Mouse (Mus musculus): ENCODE results near the gene Plcd3. TPM values are rescaled to one million over a fixed set of nuclear protein-coding genes. Genes with fewer than 3 reads are reported as not detected.
A peak's percentile ranks its signal among the peaks of the same experiment; 100 is the strongest.

Plcd3 gene
- total RNA-seq, 2 experiments from 2014 or later = 15.1 to 16.4 TPM

DNA sequence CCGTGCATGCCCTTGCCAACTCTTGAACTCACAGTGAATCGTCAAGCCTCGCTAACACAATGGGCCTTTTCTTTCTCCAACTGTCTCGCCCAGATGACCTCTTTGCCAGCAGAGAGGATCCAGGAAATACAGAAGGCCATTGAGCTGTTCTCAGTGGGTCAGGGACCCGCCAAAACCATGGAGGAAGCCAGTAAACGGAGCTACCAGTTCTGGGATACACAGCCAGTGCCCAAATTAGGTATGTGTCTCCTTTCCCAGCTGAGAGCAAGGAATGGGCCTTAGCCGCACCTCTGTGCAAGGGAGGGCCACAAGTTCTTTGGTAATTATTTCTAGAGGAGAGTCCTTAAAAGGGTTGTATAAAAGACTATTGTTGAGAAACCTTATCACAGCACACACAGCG lies 55.2 kb downstream of the Plcd3 start:
- DNase-seq (ENCODE audit: extremely low spot score in 1 of 2, low spot score in 2 of 2) = no peak
- intact Hi-C loops (cut with DNase I) = no loop called here

DNA sequence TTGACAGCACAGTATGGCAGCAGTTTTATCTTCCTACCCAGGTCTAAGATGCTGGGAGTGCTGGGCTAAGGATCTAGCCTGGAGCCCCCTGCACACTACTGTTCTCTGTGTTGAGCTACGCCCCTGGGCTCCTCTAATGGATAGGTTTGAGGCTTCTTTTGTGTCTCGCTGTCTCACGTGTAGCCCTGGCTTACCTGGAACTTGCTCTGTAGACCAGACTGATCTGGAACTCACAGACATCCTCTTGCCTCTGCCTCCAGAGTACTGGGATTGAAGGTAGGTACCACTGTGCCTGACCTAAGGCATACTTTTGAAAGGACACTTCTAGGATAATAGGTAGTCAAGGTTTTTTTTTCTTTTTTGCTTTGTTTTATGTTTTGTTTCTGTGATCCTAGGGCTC lies 57.5 kb downstream of the Plcd3 start:
- no peak for DNase-seq (ENCODE audit: extremely low spot score in 1 of 2, low spot score in 2 of 2)
- intact Hi-C loops (cut with DNase I) = no loop called here

DNA sequence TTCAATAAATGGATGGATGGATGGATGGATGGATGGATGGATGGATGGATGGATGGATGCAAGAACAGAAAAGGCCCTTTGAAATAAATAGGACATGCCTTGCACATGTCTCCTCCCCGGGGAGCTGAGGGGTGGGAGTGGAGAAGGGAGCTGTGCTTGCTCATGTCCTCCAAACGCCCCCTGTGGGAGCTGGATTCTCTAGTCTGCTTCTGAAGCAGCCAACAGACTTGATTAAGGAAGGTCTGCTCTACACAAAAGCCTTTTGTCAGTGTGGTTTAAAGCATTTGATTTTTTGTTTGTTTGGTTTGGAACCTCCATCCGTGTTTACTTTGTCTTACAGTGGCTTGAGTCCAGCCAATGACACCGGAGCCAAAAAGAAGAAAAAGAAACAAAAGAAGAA lies 58.6 kb downstream of the Plcd3 start:
- DNase-seq (ENCODE audit: extremely low spot score in 1 of 2, low spot score in 2 of 2) = peak in 1 of 2 experiments; percentile 53

DNA sequence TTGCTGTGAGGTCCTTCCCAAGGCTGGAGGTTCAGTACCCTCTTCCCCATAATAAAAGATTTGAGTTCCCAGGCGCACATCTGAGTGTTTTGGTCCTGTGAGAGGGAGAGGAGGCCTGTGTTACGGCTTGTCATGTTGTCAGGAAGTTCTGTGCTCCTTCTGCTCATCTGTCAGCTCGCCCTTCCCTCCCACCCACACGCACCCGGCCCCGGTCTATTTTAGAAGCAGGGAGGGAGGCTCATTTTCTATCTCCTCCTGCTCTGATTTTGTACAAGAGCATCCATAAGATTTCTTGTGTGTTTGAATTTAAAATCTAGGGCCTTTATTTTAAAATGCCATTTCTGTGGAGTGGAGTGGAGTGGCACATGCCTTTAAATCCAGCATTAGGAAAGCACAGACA lies 63.4 kb downstream of the Plcd3 start:
- peak in 1 of 2 experiments; percentile 37 for DNase-seq (ENCODE audit: extremely low spot score in 1 of 2, low spot score in 2 of 2)
- intact Hi-C loops (cut with DNase I) = no loop called here

More for the DNA sequence above, 58.6 kb downstream of the Plcd3 start:
- intact Hi-C loops (cut with DNase I) = no loop called here

DNA sequence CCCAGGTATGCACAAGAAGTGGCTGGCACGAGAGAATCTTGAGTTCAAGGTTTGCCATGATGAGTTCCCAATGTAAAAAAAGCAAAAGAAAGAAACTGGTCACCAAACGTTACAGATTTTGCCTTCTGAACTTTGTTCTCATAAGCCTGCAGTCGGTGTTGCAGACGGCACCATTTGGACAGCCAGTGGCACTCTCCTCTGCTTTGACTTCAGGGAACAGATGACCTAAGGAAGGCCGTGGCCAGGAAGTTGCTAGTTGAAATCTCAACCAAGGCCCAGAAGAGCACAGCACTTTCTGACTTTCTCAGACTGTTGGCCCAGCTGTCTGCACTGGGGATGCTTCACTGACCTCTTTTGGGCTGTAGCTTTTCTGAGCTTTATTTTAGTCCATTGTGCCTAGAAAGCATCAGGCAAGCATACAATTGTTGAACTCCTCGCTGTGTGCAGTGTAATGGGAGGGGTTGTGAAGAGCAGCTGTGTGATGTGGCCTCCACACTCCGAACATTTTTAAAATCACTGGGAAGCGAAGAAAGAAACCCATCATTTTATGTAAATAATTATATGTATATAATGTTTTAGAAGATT lies 64.5 kb downstream of the Plcd3 start:
- intact Hi-C loops (cut with DNase I) = no loop called here
- DNase-seq (ENCODE audit: extremely low spot score in 1 of 2, low spot score in 2 of 2) = no peak

DNA sequence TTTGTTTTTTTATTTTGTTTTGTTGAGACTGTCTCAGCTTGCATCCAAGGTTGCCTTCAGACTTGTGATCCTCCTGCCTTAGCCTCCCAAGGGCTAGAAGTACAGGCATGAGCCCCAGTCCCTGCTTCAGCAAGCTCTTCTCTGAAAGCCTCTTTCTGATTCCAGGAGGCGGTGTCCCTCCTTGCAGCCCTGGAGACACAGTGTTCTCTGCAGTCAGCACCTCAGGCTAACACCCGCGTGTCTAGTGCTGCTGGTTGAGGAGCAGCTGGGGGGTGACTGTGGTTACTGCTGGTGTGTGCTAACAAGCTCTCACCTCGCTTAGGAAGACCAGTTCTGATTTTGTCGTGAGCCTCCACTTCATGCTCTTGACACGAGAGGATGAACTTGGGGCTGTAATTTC lies 66.5 kb downstream of the Plcd3 start:
- intact Hi-C loops (cut with DNase I) = no loop called here
- DNase-seq (ENCODE audit: extremely low spot score in 1 of 2, low spot score in 2 of 2) = no peak

DNA sequence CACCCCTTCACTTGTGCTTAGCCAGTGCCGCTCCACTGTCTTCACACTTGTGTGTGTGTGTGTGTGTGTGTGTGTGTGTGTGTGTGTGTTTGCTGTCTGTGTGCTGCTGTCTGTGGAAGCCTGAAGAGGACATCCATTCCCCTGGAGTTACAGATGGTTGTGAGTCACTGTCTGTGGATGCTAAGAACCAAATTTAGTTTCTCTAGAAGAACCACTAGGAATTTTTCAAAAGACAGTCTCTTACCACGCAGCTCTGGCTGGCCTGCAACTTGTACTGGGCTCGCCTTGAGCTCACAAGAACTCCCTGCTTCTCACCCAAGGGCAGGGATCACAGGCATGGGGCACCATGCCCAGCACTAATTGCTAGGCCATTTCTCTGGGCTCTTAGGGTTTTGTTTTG lies 68.4 kb downstream of the Plcd3 start:
- intact Hi-C loops (cut with DNase I) = no loop called here
- no peak for DNase-seq (ENCODE audit: extremely low spot score in 1 of 2, low spot score in 2 of 2)

DNA sequence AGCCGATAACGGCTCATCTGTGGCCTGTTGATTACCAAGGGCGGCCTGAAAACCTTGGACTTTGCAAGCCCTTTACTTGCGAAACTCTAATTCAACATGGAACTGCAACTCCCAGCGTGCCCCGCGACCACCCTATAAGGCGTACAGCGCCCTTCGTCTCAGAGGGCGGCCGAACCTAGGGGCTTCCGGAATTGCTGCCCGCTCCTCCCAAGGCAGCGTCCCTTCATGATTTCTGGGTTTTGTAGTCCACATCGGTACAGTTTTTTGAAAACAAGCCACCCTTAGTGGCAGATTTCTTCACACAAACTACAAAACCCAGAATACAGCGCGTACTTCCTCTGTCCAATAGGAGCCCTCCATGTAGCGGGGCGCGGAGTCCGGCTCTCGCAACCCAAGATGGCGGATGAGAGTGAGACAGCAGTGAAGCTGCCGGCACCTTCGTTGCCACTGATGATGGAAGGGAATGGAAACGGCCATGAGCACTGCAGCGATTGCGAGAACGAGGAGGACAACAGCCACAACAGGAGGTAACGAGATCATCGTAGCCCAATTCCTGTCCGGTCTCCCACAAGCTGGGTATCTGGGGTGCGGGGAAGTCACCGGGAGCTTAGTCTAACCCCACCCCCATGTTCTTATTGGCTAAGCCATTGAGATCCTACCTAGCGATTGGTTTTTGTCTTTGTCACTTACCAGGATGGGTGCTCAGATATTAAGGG lies 73.1 kb downstream of the Plcd3 start, which contains the start of the genes Nmt1 and Dcakd:
TSS of gene Nmt1 (plus strand) at position 15 of the 716 bp plus-strand sequence.
TSS of gene Dcakd (minus strand) at position 158 of the 716 bp plus-strand sequence.
- peak; percentile 96 to 98 for DNase-seq (ENCODE audit: extremely low spot score in 1 of 2, low spot score in 2 of 2)
- intact Hi-C loops (cut with DNase I) = no loop called here

DNA sequence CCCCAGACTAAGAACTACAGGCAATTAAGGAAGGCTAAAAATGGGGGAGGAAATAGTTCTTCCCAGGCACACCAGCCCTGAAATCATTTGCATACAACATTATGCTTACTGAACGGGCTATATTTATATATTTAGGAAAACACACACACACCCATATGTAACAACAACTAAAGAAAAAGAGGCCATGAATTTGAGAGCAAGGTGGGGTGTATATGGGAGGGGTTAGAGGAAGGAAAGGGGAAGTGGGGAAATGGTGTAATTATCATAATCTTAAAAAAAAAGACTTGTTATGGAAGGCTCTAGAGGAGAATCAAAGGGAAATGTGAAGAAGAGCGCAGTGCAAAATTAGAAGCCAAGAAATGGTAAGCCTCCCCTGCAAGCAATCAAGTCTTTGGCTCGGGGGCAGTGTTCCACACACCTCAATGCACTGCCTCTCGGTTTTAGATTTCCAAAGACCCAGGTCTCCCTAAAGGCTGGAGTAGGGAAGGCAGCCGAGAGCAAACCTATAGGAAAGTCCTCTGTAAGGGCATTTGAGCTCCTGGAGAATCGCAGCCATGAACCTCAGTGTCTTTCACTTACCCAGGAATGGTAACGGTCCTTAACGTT lies 73.8 kb downstream of the Plcd3 start:
- intact Hi-C loops (cut with DNase I) = no loop called here
- DNase-seq (ENCODE audit: extremely low spot score in 1 of 2, low spot score in 2 of 2) = no peak

DNA sequence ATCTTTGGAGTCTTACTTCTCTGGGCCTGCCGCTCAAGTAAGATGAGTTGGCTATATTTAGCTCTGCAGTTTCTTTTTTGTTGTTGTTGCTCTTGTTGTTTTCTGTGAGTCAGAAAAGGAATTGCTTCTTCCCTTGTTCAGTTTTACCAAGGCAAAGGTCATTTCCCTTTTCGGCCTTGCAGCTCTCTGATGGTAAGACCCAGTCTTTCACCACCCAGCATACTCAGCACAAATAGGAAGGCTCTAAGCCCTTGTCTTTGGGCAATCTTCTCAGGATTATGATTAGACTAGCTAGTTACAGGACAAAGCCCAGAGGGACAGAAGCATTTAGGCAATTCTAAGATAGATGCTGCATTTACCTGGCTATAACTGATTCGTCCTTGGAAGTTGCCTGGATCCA lies 74.6 kb downstream of the Plcd3 start:
- intact Hi-C loops (cut with DNase I) = no loop called here
- no peak for DNase-seq (ENCODE audit: extremely low spot score in 1 of 2, low spot score in 2 of 2)

DNA sequence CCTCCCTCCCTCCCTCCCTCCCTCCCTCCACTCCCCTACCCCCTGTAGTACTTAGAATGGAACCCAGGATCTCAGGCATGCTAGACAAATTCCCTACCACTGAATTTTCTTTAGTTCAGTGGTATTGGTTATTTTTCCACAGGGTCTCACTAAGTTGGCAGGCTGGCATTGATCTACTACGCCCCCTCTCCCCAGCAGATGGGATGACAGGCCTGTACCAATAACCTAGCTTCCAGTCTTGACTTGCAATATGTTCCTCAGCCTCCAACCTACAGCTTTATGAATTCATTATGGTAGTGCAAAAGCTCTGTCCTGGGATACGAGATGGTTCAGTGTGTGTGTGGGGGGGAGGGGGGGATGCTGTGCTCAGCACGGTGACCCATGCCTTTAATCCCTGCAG lies 77.5 kb downstream of the Plcd3 start:
- intact Hi-C loops (cut with DNase I) = no loop called here
- no peak for DNase-seq (ENCODE audit: extremely low spot score in 1 of 2, low spot score in 2 of 2)

DNA sequence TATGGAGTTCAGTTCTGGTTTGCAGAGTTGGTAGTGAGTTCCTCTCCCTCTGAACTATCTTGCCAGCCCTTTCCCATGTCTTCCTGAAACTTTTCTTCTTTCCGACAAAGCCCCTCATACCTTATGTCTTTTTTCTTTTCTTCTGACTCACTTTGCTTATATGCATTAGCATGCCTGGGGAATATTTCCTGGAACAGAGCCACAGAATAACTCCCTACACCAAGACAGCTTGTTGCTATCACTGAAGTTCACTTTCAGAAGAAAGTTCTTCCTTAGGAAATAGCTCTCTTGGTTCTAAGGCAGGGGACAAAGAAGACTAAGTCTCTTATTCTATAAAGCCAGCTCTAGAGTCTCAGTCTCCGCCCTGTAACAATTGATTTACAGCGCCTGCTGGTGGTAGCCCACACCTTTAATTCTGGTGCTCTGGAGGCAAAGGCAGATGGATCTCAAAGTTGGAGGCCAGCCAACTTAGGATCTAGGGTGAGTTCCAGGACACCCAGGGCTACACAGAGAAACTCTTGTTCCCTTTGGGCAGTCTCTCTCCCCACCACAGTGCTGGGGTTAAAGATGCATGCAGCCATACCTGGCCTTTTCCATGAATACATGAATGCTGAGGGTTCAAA lies 80.6 kb downstream of the Plcd3 start:
- intact Hi-C loops (cut with DNase I) = no loop called here
- no peak for DNase-seq (ENCODE audit: extremely low spot score in 1 of 2, low spot score in 2 of 2)

Other genes starting within 250 kb of the Plcd3 start
- gene Eftud2, start 220.7 kb downstream of the Plcd3 start, total RNA-seq (2021) = 100 to 1,000 TPM; 101 to 102 TPM
- 1 to 10 TPM; 1.3 to 1.6 TPM for gene Ccdc103, start 220.5 kb downstream of the Plcd3 start, total RNA-seq (2021)
- not detected for gene Fam187a, start 216.5 kb downstream of the Plcd3 start, total RNA-seq (2021)
- 100 to 1,000 TPM; 109 to 117 TPM for gene Gfap, start 200.7 kb downstream of the Plcd3 start, total RNA-seq (2021)
- 1 to 10 TPM; 1.2 to 1.9 TPM for gene Kif18b, start 176.5 kb downstream of the Plcd3 start, total RNA-seq (2021)
- gene C1ql1, start 155.0 kb downstream of the Plcd3 start, total RNA-seq (2021) = 10 to 100 TPM; 19.7 to 23.9 TPM
- 10 to 100 TPM; 82.8 to 83.1 TPM for gene Nmt1, start 73.5 kb downstream of the Plcd3 start, total RNA-seq (2021)
- 10 to 100 TPM; 97.2 to 97.4 TPM for gene Dcakd, start 73.3 kb downstream of the Plcd3 start, total RNA-seq (2021)
- gene Acbd4, start within 50 bp of the Plcd3 start, total RNA-seq (2021) = 10 to 100 TPM; 70.0 to 80.0 TPM
- 10 to 100 TPM; 31.8 to 33.9 TPM for gene Hexim1, start 14.6 kb upstream of the Plcd3 start, total RNA-seq (2021)
- 10 to 100 TPM; 20.1 to 20.7 TPM for gene Hexim2, start 30.8 kb upstream of the Plcd3 start, total RNA-seq (2021)
- gene Fmnl1, start 69.4 kb upstream of the Plcd3 start, total RNA-seq (2021) = 10 to 100 TPM; 79.5 to 80.7 TPM
- 1 to 10 TPM; 1.3 to 1.7 TPM for gene 1700023F06Rik, start 106.9 kb upstream of the Plcd3 start, total RNA-seq (2021)
- 1 to 10 TPM; 1.6 to 2.0 TPM for gene Spata32, start 116.8 kb upstream of the Plcd3 start, total RNA-seq (2021)
- 1 to 10 TPM; 2.9 to 3.5 TPM for gene Map3k14, start 165.8 kb upstream of the Plcd3 start, total RNA-seq (2021)